Mouse (Mus musculus) megakaryocyte, embryonic 14.5 days (primary cell): Measurements from ENCODE around the gene Ildr1.

Source experiments
- FLI1 ChIP-seq: IDR thresholded peaks from 2 replicates; pipeline ENCODE4 v1.6.1; 2012; ENCODE audit warnings: low read length, inconsistent platforms, mixed read lengths
- GATA1 ChIP-seq: IDR thresholded peaks from 3 replicates; pipeline ENCODE4 v1.6.1; 2012; ENCODE audit warnings: mixed read lengths, low read length, inconsistent platforms, borderline replicate concordance

DNA sequence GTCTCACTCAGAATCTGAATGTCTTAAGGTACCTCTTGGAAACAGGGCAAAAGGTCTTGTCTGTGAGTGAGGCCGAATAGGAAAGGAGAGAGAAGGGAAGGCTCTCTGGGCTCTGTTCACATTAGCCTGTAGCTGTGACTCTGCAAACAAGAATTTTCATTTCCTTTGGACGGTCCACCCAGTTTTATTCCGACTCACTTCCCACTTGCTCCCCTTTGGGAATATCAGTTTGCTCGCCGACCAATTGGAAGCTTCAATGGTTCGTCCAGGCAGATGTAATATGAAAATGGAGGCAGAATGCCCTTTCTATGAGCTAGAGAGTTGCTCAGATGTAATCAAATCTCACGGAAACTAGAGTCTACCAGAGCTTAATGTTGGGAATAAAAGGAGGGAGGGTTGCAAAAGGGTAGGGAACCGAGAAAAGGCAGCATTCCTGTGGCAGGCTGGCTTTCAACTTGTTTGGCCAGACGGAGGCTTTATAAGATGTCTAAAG, 1.1 kb downstream of the Ildr1 start:
- TF ChIP-seq GATA1 (no peak), FLI1 (no peak)
